Mouse (Mus musculus): Measurements from ENCODE around the gene Myo3a. TPM values are rescaled to one million over a fixed set of nuclear protein-coding genes. Genes with fewer than 3 reads are reported as not detected.

Myo3a gene
- polyA plus RNA-seq, 1 experiment from 2014 or later = not detected

GRCm38 (mm10) chr2:22648394-22648793 is 421.1 kb downstream of the Myo3a start:
- Histone ChIP-seq H3K27ac (ENCODE audit: low read depth, low read length) (no peak overlapping the region), H3K4me2 (ENCODE audit: low read depth, low read length, severe bottlenecking) (no peak overlapping the region), H3K27me3 (ENCODE audit: control insufficient read depth, insufficient read depth, low read length) (no peaks in the 10 kb centered on the region), H3K4me1 (replicated peaks; ENCODE audit: control insufficient read depth, insufficient read depth, low read length) (no peaks in the 10 kb centered on the region), H3K4me3 (ENCODE audit: low read depth, low read length) (no peak overlapping the region), H3K9ac (ENCODE audit: low read length) (no peak overlapping the region), H3K36me3 (ENCODE audit: control insufficient read depth, insufficient read depth, low read length) (no peaks in the 10 kb centered on the region), H3K9me3 (ENCODE audit: control insufficient read depth, low read length) (no peaks in the 10 kb centered on the region)
- DNase-seq (ENCODE audit: low spot score) (no peak), ATAC-seq (replicated peaks; ENCODE audit: low FRiP score) (no peak)
- 84% methylated on average over 1 of the region's 1 CpGs for WGBS

DNA sequence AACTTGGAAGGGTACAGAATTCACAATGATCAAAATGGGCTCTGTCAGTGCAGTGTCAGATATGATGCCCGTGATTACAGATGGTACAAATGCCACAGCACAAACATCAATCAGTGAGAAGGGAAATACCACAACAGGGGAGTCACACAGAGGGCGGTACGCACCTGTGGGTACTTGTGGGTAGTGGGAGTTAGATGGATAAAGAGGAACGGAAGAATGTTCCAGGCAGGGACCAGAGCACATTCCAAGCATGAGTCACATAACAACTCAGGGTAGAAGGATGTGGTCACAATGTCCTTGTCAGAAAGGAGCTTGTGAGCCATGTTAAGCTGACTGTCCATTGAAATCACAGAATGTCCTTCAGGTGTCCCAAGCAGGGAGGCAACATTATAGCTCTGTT is 424.5 kb downstream of the Myo3a start:
- Histone ChIP-seq H3K27me3 (ENCODE audit: control insufficient read depth, insufficient read depth, low read length) (no peaks in the 10 kb centered on the region), H3K9ac (ENCODE audit: low read length) (no peak overlapping the region), H3K4me2 (ENCODE audit: low read depth, low read length, severe bottlenecking) (no peak overlapping the region), H3K27ac (ENCODE audit: low read depth, low read length) (no peak overlapping the region), H3K9me3 (ENCODE audit: control insufficient read depth, low read length) (no peaks in the 10 kb centered on the region), H3K4me1 (replicated peaks; ENCODE audit: control insufficient read depth, insufficient read depth, low read length) (no peaks in the 10 kb centered on the region), H3K4me3 (ENCODE audit: low read depth, low read length) (no peak overlapping the region), H3K36me3 (ENCODE audit: control insufficient read depth, insufficient read depth, low read length) (no peaks in the 10 kb centered on the region)
- ATAC-seq (replicated peaks; ENCODE audit: low FRiP score) (no peak), DNase-seq (ENCODE audit: low spot score) (no peak)
- whole genome bisulfite sequencing = 84% methylated on average over 4 of the region's 4 CpGs

- DNase-seq (ENCODE audit: low spot score) = no peak
- H3K4me3 ChIP-seq (ENCODE audit: low read depth, low read length) = no peak overlapping the region
- no peaks in the 10 kb centered on the region for H3K9me3 ChIP-seq (ENCODE audit: control insufficient read depth, low read length)
- ATAC-seq (replicated peaks; ENCODE audit: low FRiP score) = no peak
- no peaks in the 10 kb centered on the region for H3K27me3 ChIP-seq (ENCODE audit: control insufficient read depth, insufficient read depth, low read length)
- H3K27ac ChIP-seq (ENCODE audit: low read depth, low read length) = no peak overlapping the region
- H3K4me1 ChIP-seq (replicated peaks; ENCODE audit: control insufficient read depth, insufficient read depth, low read length) = no peaks in the 10 kb centered on the region
- H3K36me3 ChIP-seq (ENCODE audit: control insufficient read depth, insufficient read depth, low read length) = no peaks in the 10 kb centered on the region
- no peak overlapping the region for H3K4me2 ChIP-seq (ENCODE audit: low read depth, low read length, severe bottlenecking)
- H3K9ac ChIP-seq (ENCODE audit: low read length) = no peak overlapping the region
- 83% methylated on average over 1 of the region's 1 CpGs for WGBS
These were observed 436.4 kb downstream of the Myo3a start for GRCm38 (mm10) chr2:22663731-22664130.

Small RNA genes within 50 kb of the gene (microRNA-seq; reads per million reads assigned to microRNA genes)
- gene Gm23636 (ENCODE audit: insufficient number of aligned reads) (not detected), gene Mir3967 (ENCODE audit: insufficient number of aligned reads) (not detected)

Measured in forebrain, embryonic 11.5 days (tissue).